Mouse (Mus musculus) adrenal gland, postnatal 0 days (tissue): Measurements from ENCODE around the gene Rprd1b. TPM values are rescaled to one million over a fixed set of nuclear protein-coding genes. Genes with fewer than 3 reads are reported as not detected.

Experiments
- polyA plus RNA-seq: library from polyadenylated mRNA; unstranded; fragments of >200 nt; fragmentation: Nextera tagmentation; extraction: Ambion mirVana; gene quantifications from 2 replicates; pipeline ENCODE4 v1.2.1, GENCODE M21; 2015

Rprd1b gene
- polyA plus RNA-seq: 24.4 and 28.3 TPM in 2 replicates

DNA sequence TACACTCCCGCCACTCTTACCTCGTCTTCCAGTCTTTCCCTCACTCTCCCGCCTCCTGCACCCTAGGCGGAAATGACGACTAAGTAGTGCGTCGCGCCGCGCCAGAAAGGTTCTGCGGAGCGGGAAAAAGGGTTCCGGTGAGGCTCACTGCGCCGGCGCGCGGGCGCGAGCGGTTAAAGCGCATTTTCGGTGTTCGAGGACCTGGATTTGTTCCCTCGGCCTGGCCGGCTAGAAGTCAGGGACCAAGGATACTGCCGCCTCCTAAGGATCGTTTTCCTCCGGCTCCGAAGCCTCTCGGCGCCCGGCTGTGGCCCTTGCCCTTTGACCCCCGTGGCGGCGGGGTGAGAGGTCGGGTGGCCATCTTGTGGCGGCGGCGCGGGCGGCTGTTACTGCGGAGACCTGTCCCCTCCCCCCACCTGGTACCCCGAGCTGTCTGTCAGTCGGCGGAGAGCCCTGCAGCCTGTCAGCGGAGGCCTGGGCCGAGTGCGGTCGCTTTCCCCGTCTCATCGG lies at the start of gene Rprd1b, which contains the start of gene Tti1:
Gene Rprd1b (plus strand): TSS at position 144 of the 510 bp plus-strand sequence.
Gene Tti1 (minus strand): TSS at position 80 of the 510 bp plus-strand sequence.

DNA sequence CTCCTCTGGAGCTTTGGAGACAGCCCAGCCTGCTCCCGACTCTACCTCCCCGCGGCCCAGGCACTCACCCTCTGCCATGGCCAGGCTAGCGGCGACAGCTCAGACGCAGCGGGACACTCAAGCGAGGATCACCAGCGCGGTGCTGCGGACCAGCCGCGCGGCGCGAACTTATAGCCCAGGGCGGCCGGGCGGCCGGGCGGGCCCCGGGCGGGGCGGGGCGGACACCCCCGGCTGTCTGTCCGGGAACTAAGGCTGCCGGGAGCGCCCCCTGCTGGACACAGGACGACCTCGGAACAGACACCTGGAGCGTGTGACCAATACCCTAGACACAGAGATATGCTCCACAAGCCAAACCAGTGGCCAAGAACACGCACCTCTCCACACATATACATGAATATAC lies 117.9 kb downstream of the Rprd1b start, which contains the start of gene Tgm2:
Gene Tgm2 (minus strand): TSS at position 214 of the 400 bp plus-strand sequence.

Other genes starting within 250 kb of the Rprd1b start
- gene Vstm2l, start 113.8 kb upstream of the Rprd1b start, polyA plus RNA-seq: 7.2 and 23.6 TPM in 2 replicates
- 7.1 and 11.6 TPM in 2 replicates for gene Tti1, start 64 bp upstream of the Rprd1b start, polyA plus RNA-seq
- gene Tgm2, start 117.9 kb downstream of the Rprd1b start, polyA plus RNA-seq: 48.4 and 70.2 TPM in 2 replicates
- 1.6 and 1.7 TPM in 2 replicates for gene D630003M21Rik, start 200.7 kb downstream of the Rprd1b start, polyA plus RNA-seq
- gene Bpi, start 229.6 kb downstream of the Rprd1b start, polyA plus RNA-seq: 0.06 TPM in 1 of 2 replicates, not detected in the other